Mouse (Mus musculus) midbrain, postnatal 0 days (tissue): Measurements from ENCODE around the gene Calm3. TPM values are rescaled to one million over a fixed set of nuclear protein-coding genes. Genes with fewer than 3 reads are reported as not detected.

Experiments used
- ATAC-seq: fragments of 200-750 bp; cut with Nextera tagmentation; 2 replicates; pipeline ENCODE4 v1.8.0; 2017; ENCODE audit warnings: moderate number of reproducible peaks, mild to moderate bottlenecking, moderate TSS enrichment, moderate library complexity; ENCODE audit not compliant: low FRiP score
- DNase-seq: peaks from one replicate; pipeline ENCODE4 v3.0.0-alpha.2; 2015; ENCODE audit warnings: low spot score
- H3K27ac ChIP-seq: fragments of 300-500 bp; sonication (generic); 2 replicates; pipeline ENCODE4 v1.5.1; 2014; ENCODE audit warnings: low read depth, mild to moderate bottlenecking, low read length, mixed read lengths
- H3K27me3 ChIP-seq: fragments of 300-500 bp; sonication (generic); 2 replicates; pipeline ENCODE4 v1.6.1; 2014; ENCODE audit warnings: low read length, control low read depth, mixed read lengths; ENCODE audit not compliant: insufficient read depth
- H3K36me3 ChIP-seq: fragments of 300-500 bp; sonication (generic); 2 replicates; pipeline ENCODE4 v1.6.1; 2014; ENCODE audit warnings: low read length, control low read depth, mixed read lengths; ENCODE audit not compliant: insufficient read depth
- H3K4me1 ChIP-seq: fragments of 300-500 bp; sonication (generic); 2 replicates; pipeline ENCODE4 v1.6.1; 2014; ENCODE audit warnings: mild to moderate bottlenecking, control low read depth, antibody characterized with exemption, low read length, mixed read lengths; ENCODE audit not compliant: insufficient read depth
- H3K4me2 ChIP-seq: fragments of 300-500 bp; sonication (generic); 2 replicates; pipeline ENCODE4 v1.6.1; 2014; ENCODE audit warnings: low read depth, mild to moderate bottlenecking, low read length, mixed read lengths; ENCODE audit not compliant: poor library complexity, severe bottlenecking
- H3K4me3 ChIP-seq: fragments of 300-500 bp; sonication (generic); 2 replicates; pipeline ENCODE4 v1.5.1; 2014; ENCODE audit warnings: low read depth, mild to moderate bottlenecking, low read length, moderate library complexity
- H3K9ac ChIP-seq: fragments of 300-500 bp; sonication (generic); replicated peaks from 2 replicates; pipeline ENCODE4 v1.6.1; 2014; ENCODE audit warnings: mild to moderate bottlenecking, low read length, moderate library complexity, mixed read lengths; ENCODE audit not compliant: poor library complexity, severe bottlenecking
- H3K9me3 ChIP-seq: fragments of 300-500 bp; sonication (generic); 2 replicates; pipeline ENCODE4 v1.6.1; 2016; ENCODE audit warnings: low read length, control low read depth
- CTCF ChIP-seq: IDR thresholded peaks from 2 replicates; pipeline ENCODE4 v1.5.1; 2016; ENCODE audit warnings: antibody characterized with exemption, mild to moderate bottlenecking
- WGBS: fragments of 180-500 bp; shearing (Covaris S2); extraction: QIAGEN DNeasy Blood & Tissue Kit; methylation state at CpG from one replicate; pipeline ENCODE4 v1.1.7; 2014; 5-methylcytosine and 5-hydroxymethylcytosine counted together
- polyA plus RNA-seq: library from polyadenylated mRNA; unstranded; fragments of >200 nt; fragmentation: Nextera tagmentation; extraction: Ambion mirVana; gene quantifications from 2 replicates; pipeline ENCODE4 v1.2.1, GENCODE M21; 2015
- total RNA-seq: library from RNA; depleted of rRNA; stranded (reverse); fragments of >200 nt; gene quantifications from 2 replicates; pipeline ENCODE4 v1.2.3, GENCODE M21; 2014

Gene Calm3
- total and polyA plus RNA-seq, 2 experiments from 2014 or later = 467 to 1,985 TPM

DNA sequence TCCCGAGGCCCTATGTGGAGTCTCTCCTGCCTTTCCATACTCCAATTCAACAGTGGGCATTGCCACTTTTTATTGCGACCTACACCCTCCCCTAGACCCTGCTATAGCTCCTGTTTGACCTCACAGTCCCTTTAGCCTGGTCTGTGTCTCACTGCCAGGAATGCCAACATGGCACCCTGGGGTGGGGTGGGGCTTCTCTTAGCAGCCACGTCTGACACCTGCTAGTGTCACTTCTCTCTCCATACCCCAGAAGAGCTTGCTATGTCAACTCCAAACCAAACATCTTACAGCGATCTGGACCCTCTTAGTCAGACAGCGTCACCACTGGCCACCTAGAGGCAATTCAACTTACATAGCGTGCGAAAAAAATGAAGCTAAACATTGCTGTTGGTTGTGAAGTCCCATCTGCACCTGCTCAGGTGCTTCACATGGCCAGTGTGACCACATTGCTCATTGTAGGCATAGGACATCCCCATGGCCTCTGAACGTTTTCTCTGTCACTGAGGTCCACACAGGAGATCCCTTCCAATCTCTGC lies 25.1 kb upstream of the Calm3 start:
- Histone ChIP-seq H3K27me3 (no peaks in the 10 kb centered on the region), H3K9ac (0 out of 2 replicates have a peak overlapping the region, but pooled peaks have one; percentile 13), H3K27ac (peak overlapping the region; percentile 45; the same call in 1 of the 2 replicates), H3K4me1 (peaks cover 15% of the 10 kb centered on the region), H3K4me2 (peak overlapping the region; percentile 93), H3K9me3 (no peaks in the 10 kb centered on the region), H3K4me3 (peak overlapping the region; percentile 69), H3K36me3 (no peaks in the 10 kb centered on the region; the same call in 1 of the 2 replicates)
- peak; percentile 59 for TF ChIP-seq CTCF
- WGBS = 56% methylated on average over 8 of the region's 8 CpGs
- ATAC-seq = no peak
- peak; percentile 65 for DNase-seq

GRCm38 (mm10) chr7:16947959-16948361 lies 24.0 kb upstream of the Calm3 start:
- Histone ChIP-seq H3K9me3 (no peaks in the 10 kb centered on the region), H3K4me3 (peak overlapping the region; percentile 69), H3K9ac (peak overlapping the region; percentile 93), H3K27me3 (no peaks in the 10 kb centered on the region), H3K4me1 (peaks cover 25% of the 10 kb centered on the region), H3K4me2 (peak overlapping the region; percentile 93), H3K27ac (peak overlapping the region; percentile 93; the same call in 1 of the 2 replicates), H3K36me3 (no peaks in the 10 kb centered on the region; the same call in 1 of the 2 replicates)
- 0% methylated on average over 4 of the region's 4 CpGs for WGBS
- ATAC-seq (no peak), DNase-seq (peak; percentile 82)
- TF ChIP-seq CTCF = no peak

GRCm38 (mm10) chr7:16947349-16947895 lies 23.5 kb upstream of the Calm3 start:
- Histone ChIP-seq H3K4me2 (peak overlapping the region; percentile 93), H3K4me1 (peaks cover 25% of the 10 kb centered on the region), H3K9me3 (no peaks in the 10 kb centered on the region), H3K9ac (peak overlapping the region; percentile 93), H3K36me3 (no peaks in the 10 kb centered on the region; the same call in 1 of the 2 replicates), H3K4me3 (peak overlapping the region; percentile 69), H3K27ac (peak overlapping the region; percentile 93), H3K27me3 (no peaks in the 10 kb centered on the region)
- DNase-seq (no peak), ATAC-seq (no peak)
- WGBS = 9% methylated on average over 20 of the region's 22 CpGs
- TF ChIP-seq CTCF = no peak

- 2% methylated on average over 53 of the region's 53 CpGs for WGBS
- ATAC-seq (no peak), DNase-seq (peak; percentile 55)
- TF ChIP-seq CTCF = peak; percentile 45; the same call in 1 of the 2 replicates
- Histone ChIP-seq H3K36me3 (no peaks in the 10 kb centered on the region; the same call in 1 of the 2 replicates), H3K4me2 (peak overlapping the region; percentile 93), H3K9ac (peak overlapping the region; percentile 93), H3K4me3 (peak overlapping the region; percentile 69), H3K4me1 (peaks cover 25% of the 10 kb centered on the region), H3K27me3 (no peaks in the 10 kb centered on the region), H3K27ac (peak overlapping the region; percentile 93), H3K9me3 (no peaks in the 10 kb centered on the region)
Measured at GRCm38 (mm10) chr7:16946441-16947348, 22.8 kb upstream of the Calm3 start.

GRCm38 (mm10) chr7:16945419-16945818 lies 21.5 kb upstream of the Calm3 start:
- no peaks in the 10 kb centered on the region for H3K27me3 ChIP-seq
- peak overlapping the region; percentile 93 for H3K4me2 ChIP-seq
- WGBS = 13% methylated on average over 17 of the region's 17 CpGs
- DNase-seq = peak; percentile 49
- ATAC-seq = no peak
- H3K9ac ChIP-seq = peak overlapping the region; percentile 93
- peak overlapping the region; percentile 69 for H3K4me3 ChIP-seq
- H3K36me3 ChIP-seq = no peaks in the 10 kb centered on the region; the same call in 1 of the 2 replicates
- peak overlapping the region; percentile 93 for H3K27ac ChIP-seq
- H3K9me3 ChIP-seq = no peaks in the 10 kb centered on the region
- peaks cover 31% of the 10 kb centered on the region for H3K4me1 ChIP-seq
- TF ChIP-seq CTCF = no peak
